Mouse (Mus musculus): ENCODE data around the gene Ubn2. TPM values are rescaled to one million over a fixed set of nuclear protein-coding genes. Genes with fewer than 3 reads are reported as not detected.
"Not testable (repeated sequence)": the region's sequence is repeated elsewhere in the genome, so short reads cannot be mapped to it uniquely, and the experiment has no call there.

Ubn2 gene
- polyA plus RNA-seq, 1 experiment from 2014 or later = 27.3 TPM

- Histone ChIP-seq H3K27ac (replicated peaks; ENCODE audit: low read depth, low read length) (no peak overlapping the region), H3K4me2 (ENCODE audit: low read length) (no peak overlapping the region), H3K9ac (replicated peaks; ENCODE audit: low read length) (no peak overlapping the region), H3K4me1 (ENCODE audit: control insufficient read depth, insufficient read depth, low read length) (no peaks in the 10 kb centered on the region), H3K9me3 (ENCODE audit: control insufficient read depth, low read length) (no peaks in the 10 kb centered on the region), H3K27me3 (ENCODE audit: control insufficient read depth, insufficient read depth, low read length) (no peaks in the 10 kb centered on the region), H3K4me3 (replicated peaks; ENCODE audit: low read depth, low read length) (no peak overlapping the region), H3K36me3 (ENCODE audit: control insufficient read depth, insufficient read depth, low read length) (no peaks in the 10 kb centered on the region)
- ATAC-seq (ENCODE audit: low FRiP score, low TSS enrichment) = no peak
- DNase-seq = no peak
- WGBS = 84% methylated on average over 1 of the region's 1 CpGs
These were observed 114.0 kb downstream of the Ubn2 start for GRCm38 (mm10) chr6:38547707-38548106.

GRCm38 (mm10) chr6:38548595-38548994, 114.8 kb downstream of the Ubn2 start:
- not testable (repeated sequence) for DNase-seq; H3K9ac ChIP-seq (replicated peaks; ENCODE audit: low read length); H3K27ac ChIP-seq (replicated peaks; ENCODE audit: low read depth, low read length); H3K27me3 ChIP-seq (ENCODE audit: control insufficient read depth, insufficient read depth, low read length); H3K36me3 ChIP-seq (ENCODE audit: control insufficient read depth, insufficient read depth, low read length); H3K4me2 ChIP-seq (ENCODE audit: low read length); H3K9me3 ChIP-seq (ENCODE audit: control insufficient read depth, low read length); H3K4me3 ChIP-seq (replicated peaks; ENCODE audit: low read depth, low read length); H3K4me1 ChIP-seq (ENCODE audit: control insufficient read depth, insufficient read depth, low read length); ATAC-seq (ENCODE audit: low FRiP score, low TSS enrichment)
- WGBS = 93% methylated on average over 7 of the region's 7 CpGs

GRCm38 (mm10) chr6:38549840-38550239, 116.1 kb downstream of the Ubn2 start:
- H3K4me3 ChIP-seq (replicated peaks; ENCODE audit: low read depth, low read length) = peak overlapping the region; percentile 69; the same call in 1 of the 2 replicates
- not testable (repeated sequence) for H3K4me1 ChIP-seq (ENCODE audit: control insufficient read depth, insufficient read depth, low read length); H3K36me3 ChIP-seq (ENCODE audit: control insufficient read depth, insufficient read depth, low read length); H3K27me3 ChIP-seq (ENCODE audit: control insufficient read depth, insufficient read depth, low read length); H3K27ac ChIP-seq (replicated peaks; ENCODE audit: low read depth, low read length); H3K9me3 ChIP-seq (ENCODE audit: control insufficient read depth, low read length); DNase-seq; ATAC-seq (ENCODE audit: low FRiP score, low TSS enrichment)
- WGBS = 80% methylated on average over 6 of the region's 6 CpGs
- H3K4me2 ChIP-seq (ENCODE audit: low read length) = peak overlapping the region; percentile 80
- peak overlapping the region; percentile 91; the same call in 1 of the 2 replicates for H3K9ac ChIP-seq (replicated peaks; ENCODE audit: low read length)

GRCm38 (mm10) chr6:38550250-38551061, 116.7 kb downstream of the Ubn2 start:
- no peaks in the 10 kb centered on the region for H3K36me3 ChIP-seq (ENCODE audit: control insufficient read depth, insufficient read depth, low read length)
- H3K4me2 ChIP-seq (ENCODE audit: low read length) = peak overlapping the region; percentile 80
- DNase-seq (peak; percentile 75), ATAC-seq (ENCODE audit: low FRiP score, low TSS enrichment) (0 out of 2 replicates have a peak, but pooled peaks have one; percentile 1)
- H3K27ac ChIP-seq (replicated peaks; ENCODE audit: low read depth, low read length) = peak overlapping the region; percentile 99
- peak overlapping the region; percentile 91 for H3K9ac ChIP-seq (replicated peaks; ENCODE audit: low read length)
- H3K4me3 ChIP-seq (replicated peaks; ENCODE audit: low read depth, low read length) = peak overlapping the region; percentile 69
- H3K4me1 ChIP-seq (ENCODE audit: control insufficient read depth, insufficient read depth, low read length) = peaks cover 7% of the 10 kb centered on the region; the same call in 1 of the 2 replicates
- no peaks in the 10 kb centered on the region for H3K9me3 ChIP-seq (ENCODE audit: control insufficient read depth, low read length)
- 7% methylated on average over 28 of the region's 28 CpGs for WGBS
- no peaks in the 10 kb centered on the region for H3K27me3 ChIP-seq (ENCODE audit: control insufficient read depth, insufficient read depth, low read length)

- WGBS = under 1% methylated on average over 91 of the region's 98 CpGs
- H3K4me2 ChIP-seq (ENCODE audit: low read length) = peak within 1 kb of the TSS; percentile 80
- ATAC-seq (ENCODE audit: low FRiP score, low TSS enrichment) = peak; percentile 94
These were observed 117.6 kb downstream of the Ubn2 start, which contains the start of gene Luc7l2 for GRCm38 (mm10) chr6:38551062-38551988. Gene Luc7l2 (plus strand): TSS chr6:38551334.

GRCm38 (mm10) chr6:38551989-38552635, 118.4 kb downstream of the Ubn2 start:
- no peaks in the 10 kb centered on the region for H3K27me3 ChIP-seq (ENCODE audit: control insufficient read depth, insufficient read depth, low read length)
- H3K9ac ChIP-seq (replicated peaks; ENCODE audit: low read length) = peak overlapping the region; percentile 91
- DNase-seq (peak; percentile 97), ATAC-seq (ENCODE audit: low FRiP score, low TSS enrichment) (peak; percentile 93)
- H3K36me3 ChIP-seq (ENCODE audit: control insufficient read depth, insufficient read depth, low read length) = no peaks in the 10 kb centered on the region
- H3K4me2 ChIP-seq (ENCODE audit: low read length) = peak overlapping the region; percentile 60
- peaks cover 7% of the 10 kb centered on the region; the same call in 1 of the 2 replicates for H3K4me1 ChIP-seq (ENCODE audit: control insufficient read depth, insufficient read depth, low read length)
- under 1% methylated on average over 32 of the region's 32 CpGs for WGBS
- H3K4me3 ChIP-seq (replicated peaks; ENCODE audit: low read depth, low read length) = peak overlapping the region; percentile 69
- peak overlapping the region; percentile 99 for H3K27ac ChIP-seq (replicated peaks; ENCODE audit: low read depth, low read length)
- H3K9me3 ChIP-seq (ENCODE audit: control insufficient read depth, low read length) = no peaks in the 10 kb centered on the region

More at GRCm38 (mm10) chr6:38551062-38551988, 117.6 kb downstream of the Ubn2 start, which contains the start of gene Luc7l2:
- H3K36me3 ChIP-seq (ENCODE audit: control insufficient read depth, insufficient read depth, low read length) = no peaks in the 10 kb centered on the region
- DNase-seq = peak; percentile 99
- H3K27me3 ChIP-seq (ENCODE audit: control insufficient read depth, insufficient read depth, low read length) = no peaks in the 10 kb centered on the region
- peak within 1 kb of the TSS; percentile 69 for H3K4me3 ChIP-seq (replicated peaks; ENCODE audit: low read depth, low read length)
- peak within 1 kb of the TSS; percentile 99 for H3K27ac ChIP-seq (replicated peaks; ENCODE audit: low read depth, low read length)
- H3K9me3 ChIP-seq (ENCODE audit: control insufficient read depth, low read length) = no peaks in the 10 kb centered on the region
- H3K4me1 ChIP-seq (ENCODE audit: control insufficient read depth, insufficient read depth, low read length) = peaks cover 7% of the 10 kb centered on the region; the same call in 1 of the 2 replicates
- peak within 1 kb of the TSS; percentile 91 for H3K9ac ChIP-seq (replicated peaks; ENCODE audit: low read length)

- Histone ChIP-seq H3K36me3 (ENCODE audit: control insufficient read depth, insufficient read depth, low read length) (peaks cover 2% of the 10 kb centered on the region; the same call in 1 of the 2 replicates), H3K9me3 (ENCODE audit: control insufficient read depth, low read length) (no peaks in the 10 kb centered on the region), H3K4me3 (replicated peaks; ENCODE audit: low read depth, low read length) (peak overlapping the region; percentile 69), H3K4me1 (ENCODE audit: control insufficient read depth, insufficient read depth, low read length) (peaks cover 7% of the 10 kb centered on the region; the same call in 1 of the 2 replicates), H3K4me2 (ENCODE audit: low read length) (peak overlapping the region; percentile 60), H3K27ac (replicated peaks; ENCODE audit: low read depth, low read length) (no peak overlapping the region), H3K27me3 (ENCODE audit: control insufficient read depth, insufficient read depth, low read length) (no peaks in the 10 kb centered on the region), H3K9ac (replicated peaks; ENCODE audit: low read length) (0 out of 2 replicates have a peak overlapping the region, but pooled peaks have one; percentile 91)
- ATAC-seq (ENCODE audit: low FRiP score, low TSS enrichment) (no peak), DNase-seq (no peak)
- 25% methylated on average over 5 of the region's 5 CpGs for WGBS
These were observed 118.9 kb downstream of the Ubn2 start for GRCm38 (mm10) chr6:38552636-38553000.

Data from midbrain, embryonic 14.5 days (tissue).